Mouse (Mus musculus): ENCODE results near the gene Fam216a. TPM values are rescaled to one million over a fixed set of nuclear protein-coding genes. Genes with fewer than 3 reads are reported as not detected.

Fam216a gene
- polyA plus RNA-seq, 1 experiment from 2014 or later: 67.4 TPM

DNA sequence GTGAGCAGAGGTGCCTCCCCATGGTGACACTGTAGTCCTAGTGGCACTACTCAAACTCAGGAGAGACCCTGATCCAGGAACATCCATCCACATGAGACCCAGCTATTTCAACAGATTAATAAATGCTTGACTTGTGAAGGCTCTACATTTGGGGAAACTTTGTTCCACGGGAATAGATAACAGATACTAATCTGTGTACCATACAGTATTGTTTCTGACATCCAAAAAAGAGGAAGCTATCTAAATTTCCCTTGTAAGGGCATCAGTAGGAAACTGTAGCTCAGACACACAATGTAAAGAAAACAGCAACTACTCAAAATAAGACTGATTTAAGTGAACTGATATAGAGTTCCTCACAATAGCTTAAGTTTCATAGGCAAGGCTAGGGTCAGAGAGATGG, 29.3 kb downstream of the Fam216a start:
- H3K27ac ChIP-seq (ENCODE audit: low read depth, low read length): no peak overlapping the region
- H3K36me3 ChIP-seq (ENCODE audit: control insufficient read depth, insufficient read depth, low read length): no peaks in the 10 kb centered on the region
- peaks cover 3% of the 10 kb centered on the region; the same call in 1 of the 2 replicates for H3K9me3 ChIP-seq (replicated peaks; ENCODE audit: control insufficient read depth, low read length)
- H3K4me2 ChIP-seq: no peak overlapping the region
- H3K27me3 ChIP-seq (ENCODE audit: control insufficient read depth, insufficient read depth, low read length): no peaks in the 10 kb centered on the region
- no peak overlapping the region for H3K4me3 ChIP-seq (ENCODE audit: low read depth, low read length)
- no peaks in the 10 kb centered on the region for H3K4me1 ChIP-seq (ENCODE audit: control insufficient read depth, insufficient read depth, low read length)
- 58% methylated on average over 1 of the region's 1 CpGs for WGBS (ENCODE audit: insufficient replicate concordance)
- no peak for ATAC-seq (replicated peaks; ENCODE audit: insufficient number of reproducible peaks, low FRiP score, low TSS enrichment)
- no peak overlapping the region for H3K9ac ChIP-seq (ENCODE audit: low read depth, low read length)

DNA sequence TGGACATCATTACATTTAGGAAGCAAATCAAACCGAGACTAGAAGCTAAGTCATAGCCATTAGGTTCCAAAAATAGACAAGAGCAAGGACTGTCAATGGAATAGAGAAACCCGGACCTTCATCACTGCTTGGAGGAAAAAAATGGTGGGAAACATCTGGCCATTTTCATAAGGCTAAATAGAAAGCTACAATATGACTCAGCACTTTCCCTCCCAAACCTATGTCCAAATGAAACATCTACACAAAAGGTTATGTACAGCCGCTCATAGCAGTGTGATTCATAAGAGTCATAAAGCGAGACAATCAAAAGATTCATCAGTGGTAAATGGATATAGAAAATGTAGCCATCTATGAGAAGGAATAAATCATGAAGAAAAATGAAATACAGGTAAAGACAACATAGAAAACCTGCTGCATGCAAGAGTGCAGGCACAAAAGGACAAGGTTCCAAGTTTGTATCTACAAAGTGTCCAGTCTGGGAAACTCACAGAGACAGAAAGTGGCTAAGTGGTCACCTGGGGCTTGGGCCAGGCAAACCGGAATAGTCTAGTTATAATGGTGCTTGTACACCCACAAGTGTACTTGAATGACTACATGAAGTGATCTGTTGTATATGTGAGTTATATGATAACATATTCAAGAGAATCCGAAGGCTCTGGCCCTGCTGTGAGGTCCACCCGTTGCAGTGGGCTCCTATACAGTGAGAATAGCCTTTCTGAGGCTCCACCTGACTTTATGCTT, 35.4 kb downstream of the Fam216a start:
- WGBS (ENCODE audit: insufficient replicate concordance): 83% methylated on average over 7 of the region's 7 CpGs
- Histone ChIP-seq H3K9me3 (replicated peaks; ENCODE audit: control insufficient read depth, low read length) (no peaks in the 10 kb centered on the region), H3K9ac (ENCODE audit: low read depth, low read length) (no peak overlapping the region), H3K27ac (ENCODE audit: low read depth, low read length) (no peak overlapping the region), H3K4me3 (ENCODE audit: low read depth, low read length) (no peak overlapping the region), H3K4me2 (no peak overlapping the region), H3K27me3 (ENCODE audit: control insufficient read depth, insufficient read depth, low read length) (no peaks in the 10 kb centered on the region), H3K36me3 (ENCODE audit: control insufficient read depth, insufficient read depth, low read length) (no peaks in the 10 kb centered on the region), H3K4me1 (ENCODE audit: control insufficient read depth, insufficient read depth, low read length) (no peaks in the 10 kb centered on the region)
- ATAC-seq (replicated peaks; ENCODE audit: insufficient number of reproducible peaks, low FRiP score, low TSS enrichment): no peak

DNA sequence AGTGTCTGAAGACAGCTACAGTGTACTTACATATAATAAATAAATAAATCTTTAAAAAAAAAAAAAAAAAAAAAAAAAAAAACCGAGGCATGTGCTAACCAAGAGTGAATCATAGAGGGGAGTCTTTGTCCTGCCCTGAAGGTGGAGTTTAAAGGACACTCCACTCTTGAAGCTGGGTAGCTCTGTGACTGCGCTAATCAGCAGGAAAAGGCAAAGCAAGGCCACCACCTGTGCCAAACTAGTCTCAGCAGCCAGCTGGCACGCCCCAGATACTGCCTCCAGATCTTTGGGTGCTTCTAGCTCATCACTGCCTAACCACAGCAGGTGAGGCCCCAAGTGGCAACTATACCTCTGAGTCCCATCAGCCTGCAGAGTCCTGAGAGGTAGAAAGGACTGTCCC, 37.5 kb downstream of the Fam216a start:
- WGBS (ENCODE audit: insufficient replicate concordance): 88% methylated on average over 2 of the region's 3 CpGs
- Histone ChIP-seq H3K9me3 (replicated peaks; ENCODE audit: control insufficient read depth, low read length) (no peaks in the 10 kb centered on the region), H3K9ac (ENCODE audit: low read depth, low read length) (no peak overlapping the region), H3K36me3 (ENCODE audit: control insufficient read depth, insufficient read depth, low read length) (no peaks in the 10 kb centered on the region), H3K27ac (ENCODE audit: low read depth, low read length) (no peak overlapping the region), H3K4me2 (no peak overlapping the region), H3K4me1 (ENCODE audit: control insufficient read depth, insufficient read depth, low read length) (no peaks in the 10 kb centered on the region), H3K27me3 (ENCODE audit: control insufficient read depth, insufficient read depth, low read length) (no peaks in the 10 kb centered on the region), H3K4me3 (ENCODE audit: low read depth, low read length) (no peak overlapping the region)
- no peak for ATAC-seq (replicated peaks; ENCODE audit: insufficient number of reproducible peaks, low FRiP score, low TSS enrichment)

DNA sequence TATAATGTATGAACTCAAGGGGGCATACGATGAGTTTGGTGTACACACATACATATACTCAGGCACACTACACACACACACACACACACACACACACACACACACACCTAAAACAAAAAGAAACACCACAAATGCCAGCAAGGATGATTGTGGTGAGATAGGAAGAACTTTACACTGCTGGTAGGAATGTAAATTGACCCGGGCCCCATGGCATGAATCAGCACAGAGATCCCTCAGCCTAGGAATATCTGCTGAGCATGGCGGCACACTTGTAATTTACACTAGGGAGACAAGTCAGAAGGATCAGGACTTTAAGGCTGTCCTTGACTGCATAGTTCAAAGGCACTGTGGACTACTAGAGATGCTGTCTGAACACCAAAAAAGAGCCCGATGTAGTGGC, 41.9 kb downstream of the Fam216a start:
- no peaks in the 10 kb centered on the region for H3K27me3 ChIP-seq (ENCODE audit: control insufficient read depth, insufficient read depth, low read length)
- ATAC-seq (replicated peaks; ENCODE audit: insufficient number of reproducible peaks, low FRiP score, low TSS enrichment): no peak
- no peak overlapping the region for H3K27ac ChIP-seq (ENCODE audit: low read depth, low read length)
- H3K4me3 ChIP-seq (ENCODE audit: low read depth, low read length): no peak overlapping the region
- H3K36me3 ChIP-seq (ENCODE audit: control insufficient read depth, insufficient read depth, low read length): peaks cover 4% of the 10 kb centered on the region; the same call in 1 of the 2 replicates
- no peaks in the 10 kb centered on the region for H3K4me1 ChIP-seq (ENCODE audit: control insufficient read depth, insufficient read depth, low read length)
- H3K9me3 ChIP-seq (replicated peaks; ENCODE audit: control insufficient read depth, low read length): no peaks in the 10 kb centered on the region
- no peak overlapping the region for H3K9ac ChIP-seq (ENCODE audit: low read depth, low read length)
- WGBS (ENCODE audit: insufficient replicate concordance): 78% methylated on average over 4 of the region's 4 CpGs
- H3K4me2 ChIP-seq: no peak overlapping the region

DNA sequence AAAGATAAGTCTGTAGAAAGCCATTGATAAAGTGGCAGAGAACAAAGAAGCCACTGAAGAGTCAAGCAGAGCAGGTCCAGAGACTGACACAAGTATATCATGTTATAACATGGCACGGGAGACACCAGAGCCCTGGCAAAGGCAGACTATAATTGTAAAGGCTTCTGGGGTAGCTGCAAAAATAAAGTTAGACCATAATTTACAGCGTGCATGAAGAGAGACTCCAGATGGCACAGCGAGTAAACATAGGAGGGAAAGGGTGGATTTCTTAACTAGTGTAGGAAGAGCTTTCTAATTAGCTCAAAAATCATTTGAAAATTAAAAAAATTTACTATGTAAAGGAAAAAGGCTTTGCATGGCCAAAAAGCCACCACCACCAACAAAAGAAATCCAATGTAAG, 44.9 kb downstream of the Fam216a start:
- Histone ChIP-seq H3K36me3 (ENCODE audit: control insufficient read depth, insufficient read depth, low read length) (peaks cover 8% of the 10 kb centered on the region; the same call in 1 of the 2 replicates), H3K4me1 (ENCODE audit: control insufficient read depth, insufficient read depth, low read length) (0 out of 2 replicates have a peak, but pooled peaks cover 2% of the 10 kb centered on the region), H3K27ac (ENCODE audit: low read depth, low read length) (no peak overlapping the region), H3K9me3 (replicated peaks; ENCODE audit: control insufficient read depth, low read length) (no peaks in the 10 kb centered on the region), H3K9ac (ENCODE audit: low read depth, low read length) (no peak overlapping the region), H3K4me2 (no peak overlapping the region), H3K4me3 (ENCODE audit: low read depth, low read length) (no peak overlapping the region), H3K27me3 (ENCODE audit: control insufficient read depth, insufficient read depth, low read length) (no peaks in the 10 kb centered on the region)
- no peak for ATAC-seq (replicated peaks; ENCODE audit: insufficient number of reproducible peaks, low FRiP score, low TSS enrichment)
- 82% methylated on average over 3 of the region's 3 CpGs for WGBS (ENCODE audit: insufficient replicate concordance)

DNA sequence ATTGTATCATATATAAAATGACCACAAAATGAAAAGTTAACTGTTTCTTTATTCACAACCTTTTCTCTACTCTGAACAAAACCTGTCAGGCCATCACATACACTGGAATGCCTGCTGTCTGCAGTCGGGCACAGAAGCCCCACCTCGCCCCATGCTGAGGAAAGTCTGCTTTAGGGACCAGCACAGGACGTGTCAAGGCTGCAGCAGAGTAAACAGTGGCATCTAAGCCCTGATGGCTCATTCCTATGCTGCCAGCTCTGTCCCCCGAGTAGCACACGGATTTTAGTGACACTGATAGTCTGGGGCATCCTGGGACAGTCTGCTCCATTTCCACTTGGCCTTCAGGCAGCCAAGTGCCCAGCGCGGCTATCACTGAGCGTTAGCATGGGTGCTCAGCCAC, 46.7 kb downstream of the Fam216a start:
- peaks cover 8% of the 10 kb centered on the region; the same call in 1 of the 2 replicates for H3K36me3 ChIP-seq (ENCODE audit: control insufficient read depth, insufficient read depth, low read length)
- no peak for ATAC-seq (replicated peaks; ENCODE audit: insufficient number of reproducible peaks, low FRiP score, low TSS enrichment)
- WGBS (ENCODE audit: insufficient replicate concordance): 82% methylated on average over 8 of the region's 8 CpGs

DNA sequence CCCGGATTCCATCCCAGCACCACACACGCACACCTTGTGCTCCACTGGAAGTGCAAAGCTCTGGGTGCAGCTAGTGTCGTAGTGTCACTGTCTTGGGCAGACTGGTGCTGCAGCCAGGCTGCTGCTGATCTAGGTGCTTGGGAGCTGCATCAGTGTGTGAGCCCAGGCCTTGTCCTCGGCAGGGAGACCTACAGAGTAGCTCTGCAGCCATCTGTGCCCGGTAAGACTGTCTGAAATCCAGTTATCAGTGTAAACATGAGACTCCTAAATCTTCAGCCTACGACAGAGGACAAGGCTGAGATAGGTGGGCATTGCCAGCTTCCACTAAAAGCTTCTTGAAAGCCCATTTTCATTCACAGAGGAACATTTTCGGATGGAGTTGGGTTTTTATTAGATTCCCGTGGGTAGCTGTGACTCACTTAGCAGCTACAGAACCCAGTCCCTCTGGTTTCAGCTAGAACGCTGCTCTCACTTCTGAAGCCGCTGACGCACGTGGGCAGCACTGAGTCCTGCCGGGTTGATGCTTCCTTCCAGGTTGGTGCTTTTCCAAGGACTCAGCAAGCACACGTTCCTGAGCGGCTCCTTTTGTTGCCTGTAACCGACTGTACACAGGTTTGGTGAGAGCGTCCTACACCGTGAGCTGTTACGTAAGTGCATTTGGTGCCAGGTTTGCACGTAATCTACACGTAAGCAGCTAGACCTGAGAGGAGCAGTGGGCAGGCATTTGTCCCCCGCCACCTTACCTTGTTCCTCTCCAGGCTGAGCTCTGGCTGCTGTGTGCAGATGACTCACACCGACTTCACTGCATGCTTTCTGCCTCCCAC, 47.3 kb downstream of the Fam216a start:
- H3K4me3 ChIP-seq (ENCODE audit: low read depth, low read length): no peak overlapping the region
- no peak for ATAC-seq (replicated peaks; ENCODE audit: insufficient number of reproducible peaks, low FRiP score, low TSS enrichment)
- WGBS (ENCODE audit: insufficient replicate concordance): 85% methylated on average over 23 of the region's 23 CpGs
- H3K9me3 ChIP-seq (replicated peaks; ENCODE audit: control insufficient read depth, low read length): no peaks in the 10 kb centered on the region
- no peaks in the 10 kb centered on the region for H3K27me3 ChIP-seq (ENCODE audit: control insufficient read depth, insufficient read depth, low read length)
- H3K9ac ChIP-seq (ENCODE audit: low read depth, low read length): no peak overlapping the region
- H3K27ac ChIP-seq (ENCODE audit: low read depth, low read length): no peak overlapping the region
- H3K4me2 ChIP-seq: no peak overlapping the region
- peaks cover 8% of the 10 kb centered on the region; the same call in 1 of the 2 replicates for H3K4me1 ChIP-seq (ENCODE audit: control insufficient read depth, insufficient read depth, low read length)
- H3K36me3 ChIP-seq (ENCODE audit: control insufficient read depth, insufficient read depth, low read length): peaks cover 8% of the 10 kb centered on the region; the same call in 1 of the 2 replicates

More for the DNA sequence above, 46.7 kb downstream of the Fam216a start:
- Histone ChIP-seq H3K9me3 (replicated peaks; ENCODE audit: control insufficient read depth, low read length) (no peaks in the 10 kb centered on the region), H3K27me3 (ENCODE audit: control insufficient read depth, insufficient read depth, low read length) (no peaks in the 10 kb centered on the region), H3K27ac (ENCODE audit: low read depth, low read length) (no peak overlapping the region), H3K4me2 (no peak overlapping the region), H3K9ac (ENCODE audit: low read depth, low read length) (no peak overlapping the region), H3K4me3 (ENCODE audit: low read depth, low read length) (no peak overlapping the region), H3K4me1 (ENCODE audit: control insufficient read depth, insufficient read depth, low read length) (0 out of 2 replicates have a peak, but pooled peaks cover 2% of the 10 kb centered on the region)

DNA sequence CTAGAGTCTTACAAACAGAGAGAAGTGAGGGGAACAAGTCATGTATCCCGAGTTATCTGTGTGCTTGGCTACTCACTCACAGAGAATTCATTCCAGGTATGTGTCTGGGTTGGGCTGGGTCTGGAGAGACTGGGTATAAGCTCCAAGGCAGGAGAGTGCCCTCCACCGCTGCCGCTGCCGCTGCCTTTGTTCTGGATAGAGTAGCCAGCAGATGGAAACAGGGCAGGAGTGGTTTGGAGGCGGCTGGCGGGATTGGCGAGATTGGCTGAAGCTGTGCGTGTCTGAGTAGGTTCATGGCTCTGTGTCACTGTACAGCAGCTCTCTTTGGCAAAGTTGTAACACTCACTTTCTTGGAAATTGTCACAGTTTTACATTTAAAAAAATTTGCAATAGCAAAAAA, 48.6 kb downstream of the Fam216a start:
- WGBS (ENCODE audit: insufficient replicate concordance): 71% methylated on average over 8 of the region's 8 CpGs
- H3K36me3 ChIP-seq (ENCODE audit: control insufficient read depth, insufficient read depth, low read length): peaks cover 8% of the 10 kb centered on the region; the same call in 1 of the 2 replicates
- no peak overlapping the region for H3K4me3 ChIP-seq (ENCODE audit: low read depth, low read length)
- ATAC-seq (replicated peaks; ENCODE audit: insufficient number of reproducible peaks, low FRiP score, low TSS enrichment): no peak
- H3K9me3 ChIP-seq (replicated peaks; ENCODE audit: control insufficient read depth, low read length): no peaks in the 10 kb centered on the region
- H3K27me3 ChIP-seq (ENCODE audit: control insufficient read depth, insufficient read depth, low read length): no peaks in the 10 kb centered on the region
- H3K27ac ChIP-seq (ENCODE audit: low read depth, low read length): no peak overlapping the region
- H3K4me1 ChIP-seq (ENCODE audit: control insufficient read depth, insufficient read depth, low read length): peaks cover 12% of the 10 kb centered on the region; the same call in 1 of the 2 replicates
- no peak overlapping the region for H3K9ac ChIP-seq (ENCODE audit: low read depth, low read length)
- H3K4me2 ChIP-seq: no peak overlapping the region

Data from heart, embryonic 11.5 days (tissue).